Mouse (Mus musculus) embryo, embryonic 10.5 days (tissue): ENCODE results near the gene Magea8.
"Not testable (repeated sequence)": the region's sequence is repeated elsewhere in the genome, so short reads cannot be mapped to it uniquely, and the experiment has no call there.

Experiments used
- DNase-seq: peaks from one replicate; pipeline ENCODE4 v3.0.0-alpha.2; 2015; ENCODE audit warnings: low spot score

Gene Magea8

GRCm38 (mm10) chrX:154995750-154996149 is at the start of gene Magea8:
TSS of gene Magea8 (minus strand) at chrX:154995850.
- not testable (repeated sequence) for DNase-seq

- not testable (repeated sequence) for DNase-seq
Measured at GRCm38 (mm10) chrX:154949405-154949804, 46.2 kb downstream of the Magea8 start, which contains the start of gene Magea3. TSS of gene Magea3 (minus strand) at chrX:154949505.

GRCm38 (mm10) chrX:154935887-154936286 is 59.8 kb downstream of the Magea8 start, which contains the start of gene Magea6:
TSS of gene Magea6 (minus strand) at chrX:154935987.
- DNase-seq: not testable (repeated sequence)
